Mouse (Mus musculus): ENCODE results near the gene Snrnp70. TPM values are rescaled to one million over a fixed set of nuclear protein-coding genes. Genes with fewer than 3 reads are reported as not detected.
A peak's percentile ranks its signal among the peaks of the same experiment; 100 is the strongest.
"Not testable (repeated sequence)": the region's sequence is repeated elsewhere in the genome, so short reads cannot be mapped to it uniquely, and the experiment has no call there.

Snrnp70 gene
- polyA plus RNA-seq, 1 experiment from 2014 or later, result 173 TPM

- no peak overlapping the region for H3K9ac ChIP-seq
- 0 out of 2 replicates have a peak, but pooled peaks cover 3% of the 10 kb centered on the region for H3K9me3 ChIP-seq (replicated peaks)
- peaks cover 23% of the 10 kb centered on the region for H3K4me1 ChIP-seq (replicated peaks)
- peaks cover 69% of the 10 kb centered on the region for H3K27me3 ChIP-seq (replicated peaks)
- no peak overlapping the region for H3K4me3 ChIP-seq
- no peak for ATAC-seq (ENCODE audit: insufficient number of reproducible peaks, low FRiP score)
- H3K36me3 ChIP-seq, result no peaks in the 10 kb centered on the region
- no peak overlapping the region for H3K27ac ChIP-seq (ENCODE audit: poor library complexity, severe bottlenecking)
- H3K4me2 ChIP-seq, result no peak overlapping the region
- 64% methylated on average over 7 of the region's 7 CpGs for WGBS
Measured at GRCm38 (mm10) chr7:45408351-45408750, 12.8 kb upstream of the Snrnp70 start.

GRCm38 (mm10) chr7:45407836-45408235 is 12.3 kb upstream of the Snrnp70 start:
- Histone ChIP-seq H3K4me2 (no peak overlapping the region), H3K4me1 (replicated peaks) (peaks cover 17% of the 10 kb centered on the region), H3K36me3 (no peaks in the 10 kb centered on the region), H3K4me3 (no peak overlapping the region), H3K9ac (no peak overlapping the region), H3K27me3 (replicated peaks) (peaks cover 69% of the 10 kb centered on the region), H3K9me3 (replicated peaks) (0 out of 2 replicates have a peak, but pooled peaks cover 3% of the 10 kb centered on the region), H3K27ac (ENCODE audit: poor library complexity, severe bottlenecking) (no peak overlapping the region)
- ATAC-seq (ENCODE audit: insufficient number of reproducible peaks, low FRiP score), result no peak
- 77% methylated on average over 10 of the region's 10 CpGs for WGBS

- Histone ChIP-seq H3K27me3 (replicated peaks) (peaks cover 60% of the 10 kb centered on the region), H3K9ac (peak overlapping the region; percentile 65), H3K4me3 (peak overlapping the region; percentile 47), H3K4me2 (peak overlapping the region; percentile 85), H3K9me3 (replicated peaks) (0 out of 2 replicates have a peak, but pooled peaks cover 3% of the 10 kb centered on the region), H3K27ac (ENCODE audit: poor library complexity, severe bottlenecking) (no peak overlapping the region), H3K36me3 (no peaks in the 10 kb centered on the region), H3K4me1 (replicated peaks) (peaks cover 12% of the 10 kb centered on the region; the same call in 1 of the 2 replicates)
- 2% methylated on average over 114 of the region's 114 CpGs for WGBS
- ATAC-seq (ENCODE audit: insufficient number of reproducible peaks, low FRiP score), result 0 out of 2 replicates have a peak, but pooled peaks have one; percentile 15
Measured at GRCm38 (mm10) chr7:45406157-45407156, 10.9 kb upstream of the Snrnp70 start.

- no peaks in the 10 kb centered on the region for H3K36me3 ChIP-seq
- ATAC-seq (ENCODE audit: insufficient number of reproducible peaks, low FRiP score), result no peak
- peak within 1 kb of the TSS; percentile 65 for H3K9ac ChIP-seq
- H3K4me2 ChIP-seq, result peak within 1 kb of the TSS; percentile 85
- H3K27ac ChIP-seq (ENCODE audit: poor library complexity, severe bottlenecking), result no peak within 1 kb of the TSS
- 0 out of 2 replicates have a peak, but pooled peaks cover 3% of the 10 kb centered on the region for H3K9me3 ChIP-seq (replicated peaks)
- H3K4me1 ChIP-seq (replicated peaks), result peaks cover 12% of the 10 kb centered on the region; the same call in 1 of the 2 replicates
- peaks cover 50% of the 10 kb centered on the region for H3K27me3 ChIP-seq (replicated peaks)
- peak within 1 kb of the TSS; percentile 47 for H3K4me3 ChIP-seq
- WGBS, result 11% methylated on average over 28 of the region's 28 CpGs
Measured at GRCm38 (mm10) chr7:45405091-45406075, 9.8 kb upstream of the Snrnp70 start, which contains the start of gene Kcna7. Kcna7 (plus strand) TSS chr7:45405653.

- peaks cover 33% of the 10 kb centered on the region for H3K27me3 ChIP-seq (replicated peaks)
- H3K27ac ChIP-seq (ENCODE audit: poor library complexity, severe bottlenecking), result no peak overlapping the region
- ATAC-seq (ENCODE audit: insufficient number of reproducible peaks, low FRiP score), result no peak
- H3K9me3 ChIP-seq (replicated peaks), result 0 out of 2 replicates have a peak, but pooled peaks cover 3% of the 10 kb centered on the region
- H3K4me3 ChIP-seq, result no peak overlapping the region
- no peaks in the 10 kb centered on the region for H3K36me3 ChIP-seq
- H3K4me1 ChIP-seq (replicated peaks), result peaks cover 12% of the 10 kb centered on the region; the same call in 1 of the 2 replicates
- 44% methylated on average over 6 of the region's 6 CpGs for WGBS
- H3K9ac ChIP-seq, result no peak overlapping the region
- H3K4me2 ChIP-seq, result no peak overlapping the region
Measured at GRCm38 (mm10) chr7:45403532-45404261, 8.2 kb upstream of the Snrnp70 start.

- H3K9ac ChIP-seq, result no peak overlapping the region
- H3K36me3 ChIP-seq, result no peaks in the 10 kb centered on the region
- no peaks in the 10 kb centered on the region for H3K9me3 ChIP-seq (replicated peaks)
- H3K27ac ChIP-seq (ENCODE audit: poor library complexity, severe bottlenecking), result no peak overlapping the region
- WGBS, result 74% methylated on average over 10 of the region's 10 CpGs
- no peak overlapping the region for H3K4me2 ChIP-seq
- no peak for ATAC-seq (ENCODE audit: insufficient number of reproducible peaks, low FRiP score)
- H3K4me3 ChIP-seq, result no peak overlapping the region
- H3K4me1 ChIP-seq (replicated peaks), result peaks cover 10% of the 10 kb centered on the region; the same call in 1 of the 2 replicates
- H3K27me3 ChIP-seq (replicated peaks), result peaks cover 12% of the 10 kb centered on the region
Measured at GRCm38 (mm10) chr7:45401521-45402085, 6.1 kb upstream of the Snrnp70 start.

- Histone ChIP-seq H3K36me3 (peaks cover 10% of the 10 kb centered on the region), H3K9me3 (replicated peaks) (no peaks in the 10 kb centered on the region), H3K4me1 (replicated peaks) (peaks cover 17% of the 10 kb centered on the region), H3K27me3 (replicated peaks) (no peaks in the 10 kb centered on the region), H3K9ac (no peak overlapping the region), H3K4me2 (no peak overlapping the region), H3K4me3 (no peak overlapping the region), H3K27ac (ENCODE audit: poor library complexity, severe bottlenecking) (no peak overlapping the region)
- no peak for ATAC-seq (ENCODE audit: insufficient number of reproducible peaks, low FRiP score)
- 67% methylated on average over 2 of the region's 2 CpGs for WGBS
Measured at GRCm38 (mm10) chr7:45396787-45397186, 1.2 kb upstream of the Snrnp70 start.

GRCm38 (mm10) chr7:45396337-45396775 is 814 bp upstream of the Snrnp70 start:
- H3K9ac ChIP-seq; H3K27me3 ChIP-seq (replicated peaks); H3K9me3 ChIP-seq (replicated peaks): not testable (repeated sequence)
- Histone ChIP-seq H3K4me2 (peak overlapping the region; percentile 94), H3K27ac (ENCODE audit: poor library complexity, severe bottlenecking) (peak overlapping the region; percentile 68; the same call in 1 of the 2 replicates), H3K4me1 (replicated peaks) (peaks cover 17% of the 10 kb centered on the region), H3K36me3 (peaks cover 14% of the 10 kb centered on the region), H3K4me3 (peak overlapping the region; percentile 96)
- ATAC-seq (ENCODE audit: insufficient number of reproducible peaks, low FRiP score), result peak; percentile 46; the same call in 1 of the 2 replicates
- 3% methylated on average over 3 of the region's 3 CpGs for WGBS

GRCm38 (mm10) chr7:45395129-45395541 is 407 bp downstream of the Snrnp70 start:
- Histone ChIP-seq H3K4me2 (peak overlapping the region; percentile 94), H3K9me3 (replicated peaks) (no peaks in the 10 kb centered on the region), H3K4me1 (replicated peaks) (peaks cover 17% of the 10 kb centered on the region), H3K9ac (peak overlapping the region; percentile 98), H3K36me3 (peaks cover 25% of the 10 kb centered on the region), H3K4me3 (peak overlapping the region; percentile 96), H3K27ac (ENCODE audit: poor library complexity, severe bottlenecking) (peak overlapping the region; percentile 100), H3K27me3 (replicated peaks) (no peaks in the 10 kb centered on the region)
- WGBS, result under 1% methylated on average over 19 of the region's 20 CpGs
- peak; percentile 79 for ATAC-seq (ENCODE audit: insufficient number of reproducible peaks, low FRiP score)

- H3K36me3 ChIP-seq, result peaks cover 96% of the 10 kb centered on the region
- H3K9ac ChIP-seq, result no peak overlapping the region
- WGBS, result 92% methylated on average over 3 of the region's 3 CpGs
Measured at GRCm38 (mm10) chr7:45386077-45386476, 9.5 kb downstream of the Snrnp70 start.

More at GRCm38 (mm10) chr7:45386077-45386476, 9.5 kb downstream of the Snrnp70 start:
- no peaks in the 10 kb centered on the region for H3K4me1 ChIP-seq (replicated peaks)
- ATAC-seq (ENCODE audit: insufficient number of reproducible peaks, low FRiP score), result no peak
- no peak overlapping the region for H3K4me3 ChIP-seq
- no peaks in the 10 kb centered on the region for H3K9me3 ChIP-seq (replicated peaks)
- no peak overlapping the region for H3K27ac ChIP-seq (ENCODE audit: poor library complexity, severe bottlenecking)
- no peaks in the 10 kb centered on the region for H3K27me3 ChIP-seq (replicated peaks)
- H3K4me2 ChIP-seq, result no peak overlapping the region

Data from heart, embryonic 12.5 days (tissue).